Mouse (Mus musculus): ENCODE measurements around the gene Lurap1l.

GRCm38 (mm10) chr4:80973896-80974295 lies 63.5 kb downstream of the Lurap1l start:
- no peak for TF ChIP-seq CTCF (IDR thresholded peaks at IDR 0.05; ENCODE audit: low read depth)
- TF ChIP-seq EP300 (IDR thresholded peaks at IDR 0.05; ENCODE audit: low read depth): no peak
